Mouse (Mus musculus): ENCODE measurements around the gene Gpc1. TPM values are rescaled to one million over a fixed set of nuclear protein-coding genes. Genes with fewer than 3 reads are reported as not detected.

The Gpc1 gene
- polyA plus RNA-seq, 1 experiment from 2014 or later = 65.7 TPM

- Histone ChIP-seq H3K4me1 (ENCODE audit: control insufficient read depth, insufficient read depth, low read length) (peaks cover 36% of the 10 kb centered on the region), H3K27ac (ENCODE audit: low read depth, low read length) (peak overlapping the region; percentile 91), H3K9ac (replicated peaks; ENCODE audit: low read depth, low read length) (peak overlapping the region; percentile 74), H3K4me2 (ENCODE audit: low read depth, low read length) (peak overlapping the region; percentile 76), H3K4me3 (ENCODE audit: low read depth, low read length) (peak overlapping the region; percentile 83), H3K36me3 (ENCODE audit: control insufficient read depth, insufficient read depth, low read length) (no peaks in the 10 kb centered on the region), H3K27me3 (ENCODE audit: control insufficient read depth, insufficient read depth, low read length) (no peaks in the 10 kb centered on the region), H3K9me3 (ENCODE audit: control insufficient read depth, low read length) (no peaks in the 10 kb centered on the region)
- no peak for ATAC-seq (ENCODE audit: low read depth)
- WGBS = 44% methylated on average over 20 of the region's 20 CpGs
Measured at GRCm38 (mm10) chr1:92907632-92908360, 76.4 kb downstream of the Gpc1 start.

- Histone ChIP-seq H3K27ac (ENCODE audit: low read depth, low read length) (no peak overlapping the region), H3K9ac (replicated peaks; ENCODE audit: low read depth, low read length) (no peak overlapping the region), H3K4me3 (ENCODE audit: low read depth, low read length) (no peak overlapping the region), H3K9me3 (ENCODE audit: control insufficient read depth, low read length) (no peaks in the 10 kb centered on the region), H3K4me1 (ENCODE audit: control insufficient read depth, insufficient read depth, low read length) (peaks cover 37% of the 10 kb centered on the region), H3K36me3 (ENCODE audit: control insufficient read depth, insufficient read depth, low read length) (no peaks in the 10 kb centered on the region), H3K27me3 (ENCODE audit: control insufficient read depth, insufficient read depth, low read length) (no peaks in the 10 kb centered on the region), H3K4me2 (ENCODE audit: low read depth, low read length) (no peak overlapping the region)
- WGBS = 91% methylated on average over 3 of the region's 3 CpGs
- no peak for ATAC-seq (ENCODE audit: low read depth)
Measured at GRCm38 (mm10) chr1:92908664-92909063, 77.2 kb downstream of the Gpc1 start.

- no peak overlapping the region for H3K4me3 ChIP-seq (ENCODE audit: low read depth, low read length)
- no peak overlapping the region for H3K9ac ChIP-seq (replicated peaks; ENCODE audit: low read depth, low read length)
- no peaks in the 10 kb centered on the region for H3K9me3 ChIP-seq (ENCODE audit: control insufficient read depth, low read length)
- H3K4me1 ChIP-seq (ENCODE audit: control insufficient read depth, insufficient read depth, low read length) = peaks cover 37% of the 10 kb centered on the region
- H3K36me3 ChIP-seq (ENCODE audit: control insufficient read depth, insufficient read depth, low read length) = peaks cover 4% of the 10 kb centered on the region; the same call in 1 of the 2 replicates
- H3K27ac ChIP-seq (ENCODE audit: low read depth, low read length) = no peak overlapping the region
- H3K4me2 ChIP-seq (ENCODE audit: low read depth, low read length) = no peak overlapping the region
- H3K27me3 ChIP-seq (ENCODE audit: control insufficient read depth, insufficient read depth, low read length) = no peaks in the 10 kb centered on the region
- no peak for ATAC-seq (ENCODE audit: low read depth)
- 72% methylated on average over 4 of the region's 4 CpGs for whole genome bisulfite sequencing
Measured at GRCm38 (mm10) chr1:92909068-92909467, 77.6 kb downstream of the Gpc1 start.

MicroRNAs within 50 kb of the gene (microRNA counts, 519-probe panel; counts per million panel counts)
- microRNA mmu-miR-149 = 5,564 counts per million, percentile 79 among the panel's probes with 10 or more counts

Small RNAs within 50 kb of the gene (microRNA-seq; reads per million reads assigned to microRNA genes)
- gene Mir149 = 9,356 reads per million, percentile 95 among the genes with 10 or more reads in this experiment

Other genes starting within 250 kb of the Gpc1 start
- gene Olfr1412, start 245.9 kb upstream of the Gpc1 start, polyA plus RNA-seq (2014; fragmentation: Nextera tagmentation; extraction: Ambion mirVana) = not detected in 2 replicates
- gene Olfr1411, start 237.2 kb upstream of the Gpc1 start, polyA plus RNA-seq (2014; fragmentation: Nextera tagmentation; extraction: Ambion mirVana) = not detected in 2 replicates
- not detected in 2 replicates for gene Olfr1410, start 225.9 kb upstream of the Gpc1 start, polyA plus RNA-seq (2014; fragmentation: Nextera tagmentation; extraction: Ambion mirVana)
- gene Olfr12, start 213.9 kb upstream of the Gpc1 start, polyA plus RNA-seq (2014; fragmentation: Nextera tagmentation; extraction: Ambion mirVana) = not detected in 2 replicates
- gene Cops9, start 189.7 kb upstream of the Gpc1 start, polyA plus RNA-seq (2014; fragmentation: Nextera tagmentation; extraction: Ambion mirVana) = 560 and 641 TPM in 2 replicates
- 0.21 TPM in 1 of 2 replicates, not detected in the other for gene Otos, start 182.8 kb upstream of the Gpc1 start, polyA plus RNA-seq (2014; fragmentation: Nextera tagmentation; extraction: Ambion mirVana)
- gene Ankmy1, start 71.3 kb downstream of the Gpc1 start, polyA plus RNA-seq (2014; fragmentation: Nextera tagmentation; extraction: Ambion mirVana) = 1.1 and 4.6 TPM in 2 replicates
- 15.9 and 18.0 TPM in 2 replicates for gene Dusp28, start 75.3 kb downstream of the Gpc1 start, polyA plus RNA-seq (2014; fragmentation: Nextera tagmentation; extraction: Ambion mirVana)
- gene Rnpepl1, start 79.1 kb downstream of the Gpc1 start, polyA plus RNA-seq (2014; fragmentation: Nextera tagmentation; extraction: Ambion mirVana) = 27.0 and 31.6 TPM in 2 replicates
- gene Capn10, start 102.7 kb downstream of the Gpc1 start, polyA plus RNA-seq (2014; fragmentation: Nextera tagmentation; extraction: Ambion mirVana) = 53.6 and 58.4 TPM in 2 replicates
- 0.44 and 0.95 TPM in 2 replicates for gene Gpr35, start 119.2 kb downstream of the Gpc1 start, polyA plus RNA-seq (2014; fragmentation: Nextera tagmentation; extraction: Ambion mirVana)
- gene Aqp12, start 174.7 kb downstream of the Gpc1 start, polyA plus RNA-seq (2014; fragmentation: Nextera tagmentation; extraction: Ambion mirVana) = not detected in 2 replicates